Comparison of ENCODE assay signal across 9 mouse cellular contexts in the genomic region with DNA sequence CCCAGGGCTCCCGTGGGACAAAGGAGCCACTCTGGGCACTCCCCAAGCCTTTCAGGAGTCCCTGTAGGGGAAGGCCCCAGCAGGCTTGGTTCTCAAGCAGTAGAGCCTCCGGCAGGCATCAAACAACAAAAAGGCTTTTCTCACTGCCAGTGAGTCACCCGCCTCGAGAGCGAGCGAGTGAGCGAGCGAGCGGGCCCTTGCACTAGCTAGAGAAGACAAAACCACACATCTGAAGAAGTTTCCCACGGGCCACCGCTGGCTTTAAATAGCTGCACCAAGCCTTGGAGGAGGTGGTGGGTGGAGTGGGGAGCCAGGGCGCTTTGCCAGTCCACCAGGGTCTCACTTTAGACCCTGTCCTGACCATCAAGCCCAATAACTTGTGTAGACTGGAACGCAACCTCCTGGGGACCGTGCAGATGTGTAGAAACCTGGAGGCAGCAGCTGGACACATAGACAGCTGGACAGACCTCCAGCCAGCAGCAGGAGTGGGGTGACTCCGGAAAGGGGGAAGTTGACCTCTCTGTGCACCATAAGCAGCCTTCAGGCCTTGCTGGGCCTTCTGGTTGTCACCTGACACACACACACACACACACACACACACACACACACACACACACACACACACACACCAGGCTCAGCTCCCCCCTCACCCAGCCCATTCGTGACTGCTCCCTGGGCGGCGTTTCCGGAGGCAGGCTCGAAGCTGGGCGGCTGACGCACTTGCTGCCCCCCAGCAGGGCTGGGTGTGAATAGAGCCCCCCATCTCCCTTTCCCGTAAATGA. TPM values are rescaled to one million over a fixed set of nuclear protein-coding genes. Genes with fewer than 3 reads are reported as not detected.
DNase-seq lines count a peak whose midpoint lies in the region; ATAC-seq lines count a peak whose summit lies in the region.
"Had no signal": no experiment of that assay in that cellular context is flagged by ENCODE, and none has a peak within 500 bp of the region (broad histone marks: within the 10 kb centered on the region; RNA-seq: fewer than 3 reads in every experiment).

No protein-coding gene starts in this region.

- H3K4me3 ChIP-seq in limb, embryonic 13.5 days: no peak overlapping the region
- no peak overlapping the region for H3K4me3 ChIP-seq in hindbrain, embryonic 13.5 days
- H3K4me3 ChIP-seq: neural tube, embryonic 13.5 days had no signal

- peaks cover 25% of the 10 kb centered on the region for H3K4me1 ChIP-seq in limb, embryonic 13.5 days
- H3K4me1 ChIP-seq in hindbrain, embryonic 13.5 days (replicated peaks): peaks cover 12% of the 10 kb centered on the region

- ATAC-seq in activated CD4-positive, CD25-positive, alpha-beta regulatory T cell, adult 4 months: peak; percentile 88
- no peak for ATAC-seq in limb, embryonic 13.5 days (ENCODE audit: low FRiP score, low read depth)
- no peak for ATAC-seq in hindbrain, embryonic 13.5 days (ENCODE audit: low FRiP score)

- H3K27me3 ChIP-seq in limb, embryonic 13.5 days: peaks cover 6% of the 10 kb centered on the region; the same call in 1 of the 2 replicates
- H3K27me3 ChIP-seq in hindbrain, embryonic 13.5 days: no peaks in the 10 kb centered on the region
- H3K27me3 ChIP-seq: neural tube, embryonic 13.5 days had no signal

- 0 out of 2 replicates have a peak overlapping the region, but pooled peaks have one; percentile 31 for H3K9ac ChIP-seq in limb, embryonic 13.5 days
- H3K9ac ChIP-seq in hindbrain, embryonic 13.5 days: no peak overlapping the region
- H3K9ac ChIP-seq: neural tube, embryonic 13.5 days had no signal

- H3K4me2 ChIP-seq in limb, embryonic 13.5 days (replicated peaks): no peak overlapping the region
- H3K4me2 ChIP-seq in hindbrain, embryonic 13.5 days: no peak overlapping the region
- H3K4me2 ChIP-seq: neural tube, embryonic 13.5 days had no signal

- no peaks in the 10 kb centered on the region for H3K36me3 ChIP-seq in limb, embryonic 13.5 days
- H3K36me3 ChIP-seq in hindbrain, embryonic 13.5 days: no peaks in the 10 kb centered on the region
- H3K36me3 ChIP-seq: neural tube, embryonic 13.5 days had no signal

- WGBS in limb, embryonic 13.5 days: 59% methylated on average over 23 of the region's 23 CpGs
- 58% methylated on average over 23 of the region's 23 CpGs for WGBS in hindbrain, embryonic 13.5 days

- DNase-seq in right cerebral cortex, adult 2 months (ENCODE audit: low spot score in 2 of 2): peak; percentile 10 to 17
- DNase-seq in right cerebral cortex, postnatal 25 days: no peak
- peak; percentile 91 for DNase-seq in thymus, postnatal 0 days (ENCODE audit: low spot score)
- DNase-seq in left cerebral cortex, adult 11 months (ENCODE audit: low spot score): no peak
- DNase-seq in ovary, postnatal 10 days (ENCODE audit: low spot score): no peak

- H3K9me3 ChIP-seq in limb, embryonic 13.5 days: no peaks in the 10 kb centered on the region
- H3K9me3 ChIP-seq in hindbrain, embryonic 13.5 days: no peaks in the 10 kb centered on the region
- H3K9me3 ChIP-seq: neural tube, embryonic 13.5 days had no signal

- no peak overlapping the region for H3K27ac ChIP-seq in limb, embryonic 13.5 days
- H3K27ac ChIP-seq in hindbrain, embryonic 13.5 days: no peak overlapping the region
- H3K27ac ChIP-seq: neural tube, embryonic 13.5 days had no signal

RNA-seq across cellular contexts. Expression of a gene that starts 40.4 kb away (rescaled TPM):
- polyA plus RNA-seq in activated CD4-positive, CD25-positive, alpha-beta regulatory T cell, adult 4 months (2017; shearing (Covaris generic)): 10 to 100 TPM; 12.8 to 17.6 TPM
- polyA plus RNA-seq in limb, embryonic 13.5 days (2015; fragmentation: Nextera tagmentation; extraction: Ambion mirVana): 3.7 and 4.6 TPM in 2 replicates
- polyA plus RNA-seq in thymus, postnatal 0 days (2015; fragmentation: Nextera tagmentation; extraction: Ambion mirVana): 4.8 and 7.9 TPM in 2 replicates
- 0.10 and 0.27 TPM in 2 replicates for polyA plus RNA-seq in hindbrain, embryonic 13.5 days (2015; fragmentation: Nextera tagmentation; extraction: Ambion mirVana)

Comparison
In these comparisons a context has a peak if more than half of its experiments do, and no peak if none do; other contexts are left out.
1. DNase-seq: peak in right cerebral cortex, adult 2 months (2 of 2) and thymus, postnatal 0 days (single experiment); none in right cerebral cortex, postnatal 25 days (single experiment), left cerebral cortex, adult 11 months (single experiment) and ovary, postnatal 10 days (single experiment).